Mouse (Mus musculus) brain, adult 2 months (tissue): ENCODE measurements at regions not wholly inside any gene's neighbourhood (a gene's known extent, or its start where the extent isn't known, plus 50 kb on each side); places are given as distances from the start of the nearest gene placed in this dataset.
A peak's percentile ranks its signal among the peaks of the same experiment; 100 is the strongest.
"Not testable (repeated sequence)": the region's sequence is repeated elsewhere in the genome, so short reads cannot be mapped to it uniquely, and the experiment has no call there.

Experiments used
- DNase-seq: peaks from one replicate; pipeline ENCODE4 v3.0.0; 2011; ENCODE audit warnings: low read depth, low spot score

GRCm38 (mm10) chr17:13581995-13582588 is 178.2 kb upstream of the Afdn start:
- DNase-seq = no peak

DNA sequence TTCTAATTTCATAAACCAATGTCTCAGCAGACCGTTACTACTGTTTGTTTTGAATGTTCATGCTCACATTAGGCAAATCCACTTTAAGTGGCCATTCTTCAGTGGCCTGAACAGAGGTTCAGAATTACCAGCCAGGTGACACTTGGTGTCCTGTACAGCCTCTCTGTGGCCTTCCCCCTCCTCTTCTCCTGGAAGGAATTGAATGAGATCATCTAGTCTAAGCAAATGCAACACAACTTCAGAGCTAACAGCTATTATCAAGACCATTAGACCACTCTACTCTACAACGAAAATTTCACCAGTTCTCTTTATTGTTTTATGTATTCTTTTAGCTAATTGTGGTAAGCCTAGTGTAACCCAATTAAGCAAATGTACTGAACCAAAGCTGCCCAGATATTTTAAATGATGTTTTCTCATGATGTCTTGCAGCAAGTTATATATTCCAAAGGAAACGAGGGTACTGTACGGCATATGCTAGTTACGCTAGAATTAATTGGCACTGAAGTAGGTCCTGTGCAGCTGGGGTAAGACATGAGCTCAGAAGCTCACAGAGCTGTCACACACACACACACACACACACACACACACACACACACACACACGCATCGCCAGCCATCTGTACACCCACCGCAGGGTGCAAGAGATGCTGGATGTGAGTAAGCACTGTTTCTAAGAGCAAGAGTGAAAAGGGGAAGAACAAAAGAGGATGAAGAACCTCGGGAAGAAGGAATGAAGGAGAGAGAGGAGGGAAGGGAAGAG is 176.7 kb upstream of the Afdn start:
- peak; percentile 79 for DNase-seq

GRCm38 (mm10) chr17:13584394-13584793 is 175.9 kb upstream of the Afdn start:
- no peak for DNase-seq

GRCm38 (mm10) chr17:13590240-13590837 is 170.0 kb upstream of the Afdn start:
- not testable (repeated sequence) for DNase-seq
